Mouse (Mus musculus): ENCODE measurements around the gene Itpr3.

- TF ChIP-seq CTCF (IDR thresholded peaks at IDR 0.05) (no peak), EP300 (IDR thresholded peaks at IDR 0.05) (no peak)
Observed at GRCm38 (mm10) chr17:27074849-27075745, 18.0 kb downstream of the Itpr3 start.
